Mouse (Mus musculus) lung, postnatal 10 days (tissue): Measurements from ENCODE around the gene Eme2.
A peak's percentile ranks its signal among the peaks of the same experiment; 100 is the strongest.

ENCODE experiments used
- DNase-seq: peaks from one replicate; pipeline ENCODE4 v3.0.0; 2021

Eme2 gene

GRCm38 (mm10) chr17:24873695-24874404, 21.0 kb downstream of the Eme2 start:
- no peak for DNase-seq

- DNase-seq, result no peak
These were observed 27.0 kb downstream of the Eme2 start for GRCm38 (mm10) chr17:24867914-24868313.

GRCm38 (mm10) chr17:24865776-24866175, 29.1 kb downstream of the Eme2 start, which contains the start of gene Igfals:
Gene Igfals, plus strand, starts transcription at chr17:24865997.
- no peak for DNase-seq

GRCm38 (mm10) chr17:24861785-24862184, 33.1 kb downstream of the Eme2 start:
- DNase-seq, result no peak

GRCm38 (mm10) chr17:24860076-24860475, 34.8 kb downstream of the Eme2 start:
- DNase-seq, result no peak

GRCm38 (mm10) chr17:24858967-24859366, 35.9 kb downstream of the Eme2 start:
- no peak for DNase-seq

GRCm38 (mm10) chr17:24857831-24858470, 36.9 kb downstream of the Eme2 start:
- no peak for DNase-seq

GRCm38 (mm10) chr17:24856589-24856988, 38.3 kb downstream of the Eme2 start:
- DNase-seq, result no peak

GRCm38 (mm10) chr17:24855838-24856464, 38.9 kb downstream of the Eme2 start:
- DNase-seq, result no peak

GRCm38 (mm10) chr17:24851381-24852125, 43.3 kb downstream of the Eme2 start:
- DNase-seq, result no peak

- no peak for DNase-seq
These were observed 44.1 kb downstream of the Eme2 start for GRCm38 (mm10) chr17:24850773-24851127.

- peak; percentile 99 for DNase-seq
These were observed 44.7 kb downstream of the Eme2 start, which contains the start of gene Fahd1 for GRCm38 (mm10) chr17:24850065-24850772. Gene Fahd1, minus strand, starts transcription at chr17:24850364.

- no peak for DNase-seq
These were observed 45.2 kb downstream of the Eme2 start for GRCm38 (mm10) chr17:24849733-24850064.

GRCm38 (mm10) chr17:24848600-24849031, 46.3 kb downstream of the Eme2 start:
- DNase-seq, result no peak

- no peak for DNase-seq
These were observed 47.5 kb downstream of the Eme2 start for GRCm38 (mm10) chr17:24847386-24847785.

- DNase-seq, result no peak
These were observed 50.4 kb downstream of the Eme2 start for GRCm38 (mm10) chr17:24844525-24844924.

GRCm38 (mm10) chr17:24842631-24843030, 52.3 kb downstream of the Eme2 start:
- no peak for DNase-seq

- peak; percentile 38 for DNase-seq
These were observed 53.8 kb downstream of the Eme2 start for GRCm38 (mm10) chr17:24841133-24841532.

GRCm38 (mm10) chr17:24840341-24840740, 54.5 kb downstream of the Eme2 start:
- DNase-seq, result no peak

- DNase-seq, result no peak
These were observed 55.0 kb downstream of the Eme2 start, which contains the start of gene Hagh for GRCm38 (mm10) chr17:24839842-24840241. Gene Hagh, plus strand, starts transcription at chr17:24840143.
